Mouse (Mus musculus) testis, adult 2 months (tissue): ENCODE results near the gene Cacng2. TPM values are rescaled to one million over a fixed set of nuclear protein-coding genes. Genes with fewer than 3 reads are reported as not detected.
A peak's percentile ranks its signal among the peaks of the same experiment; 100 is the strongest.

Source experiments
- H3K27ac ChIP-seq: fragments of 200-500 bp; 2 replicates; pipeline ENCODE4 v1.5.1; 2012; ENCODE audit warnings: low read depth, low read length; ENCODE audit not compliant: control insufficient read depth, insufficient read depth
- H3K27me3 ChIP-seq: fragments of 200-500 bp; 2 replicates; pipeline ENCODE4 v1.6.1; 2012; ENCODE audit warnings: mild to moderate bottlenecking, low read length, moderate library complexity; ENCODE audit not compliant: control insufficient read depth, insufficient read depth
- H3K36me3 ChIP-seq: fragments of 200-500 bp; 2 replicates; pipeline ENCODE4 v1.6.1; 2012; ENCODE audit warnings: mild to moderate bottlenecking, low read length; ENCODE audit not compliant: control insufficient read depth, insufficient read depth
- H3K4me1 ChIP-seq: fragments of 200-500 bp; 2 replicates; pipeline ENCODE4 v1.6.1; 2012; ENCODE audit warnings: low read length; ENCODE audit not compliant: control insufficient read depth, insufficient read depth
- H3K4me3 ChIP-seq: fragments of 200-500 bp; 2 replicates; pipeline ENCODE4 v1.5.1; 2012; ENCODE audit warnings: low read depth, mild to moderate bottlenecking, low read length, moderate library complexity, mixed read lengths; ENCODE audit not compliant: control insufficient read depth
- CTCF ChIP-seq: fragments of 200-500 bp; IDR thresholded peaks from 2 replicates; pipeline ENCODE4 v1.5.1; 2012; ENCODE audit warnings: low read depth, mild to moderate bottlenecking, inconsistent platforms, low read length, moderate library complexity; ENCODE audit not compliant: control insufficient read depth, insufficient read depth, insufficient replicate concordance
- POLR2A ChIP-seq: fragments of 200-500 bp; IDR thresholded peaks from 2 replicates; pipeline ENCODE4 v1.6.1; 2012; ENCODE audit warnings: low read depth, mild to moderate bottlenecking, inconsistent platforms, low read length, moderate library complexity; ENCODE audit not compliant: control insufficient read depth
- polyA plus RNA-seq: library from polyadenylated mRNA; depleted of rRNA; stranded (reverse); fragments of >200 nt; gene quantifications from 2 replicates; pipeline ENCODE4 v1.2.3, GENCODE M21; 2012

Gene Cacng2
- polyA plus RNA-seq, 1 experiment, result 0.02 TPM

- Histone ChIP-seq H3K4me1 (peaks cover 20% of the 10 kb centered on the region), H3K36me3 (no peaks in the 10 kb centered on the region), H3K27ac (no peak overlapping the region), H3K4me3 (no peak overlapping the region), H3K27me3 (no peaks in the 10 kb centered on the region)
- TF ChIP-seq POLR2A (peak; percentile 26; the same call in 1 of the 2 replicates), CTCF (no peak)
Observed at GRCm38 (mm10) chr15:78003929-78004328, 115.9 kb downstream of the Cacng2 start.

DNA sequence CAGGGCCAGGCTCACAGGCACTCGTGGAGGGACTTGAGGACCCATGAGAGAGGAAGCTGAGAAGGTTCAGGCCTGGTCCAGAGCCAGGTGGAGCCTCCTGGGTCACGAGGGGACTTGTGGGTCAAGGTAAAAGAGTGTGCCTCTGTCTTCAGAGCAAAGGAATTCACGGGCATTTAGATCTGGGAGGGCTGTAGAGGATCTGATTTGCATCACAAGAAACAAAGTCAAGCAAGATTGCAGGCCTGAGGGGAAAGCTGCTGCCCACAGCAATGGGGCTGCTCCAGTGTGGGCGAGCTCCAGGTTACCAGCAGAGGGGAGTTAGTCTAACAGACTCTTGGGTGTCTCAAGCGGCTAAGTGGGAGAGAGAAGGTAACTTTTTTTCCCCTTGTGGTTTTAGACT is 118.4 kb downstream of the Cacng2 start:
- Histone ChIP-seq H3K36me3 (no peaks in the 10 kb centered on the region), H3K4me1 (peaks cover 15% of the 10 kb centered on the region), H3K4me3 (no peak overlapping the region), H3K27ac (no peak overlapping the region), H3K27me3 (no peaks in the 10 kb centered on the region)
- TF ChIP-seq CTCF (no peak), POLR2A (no peak)

DNA sequence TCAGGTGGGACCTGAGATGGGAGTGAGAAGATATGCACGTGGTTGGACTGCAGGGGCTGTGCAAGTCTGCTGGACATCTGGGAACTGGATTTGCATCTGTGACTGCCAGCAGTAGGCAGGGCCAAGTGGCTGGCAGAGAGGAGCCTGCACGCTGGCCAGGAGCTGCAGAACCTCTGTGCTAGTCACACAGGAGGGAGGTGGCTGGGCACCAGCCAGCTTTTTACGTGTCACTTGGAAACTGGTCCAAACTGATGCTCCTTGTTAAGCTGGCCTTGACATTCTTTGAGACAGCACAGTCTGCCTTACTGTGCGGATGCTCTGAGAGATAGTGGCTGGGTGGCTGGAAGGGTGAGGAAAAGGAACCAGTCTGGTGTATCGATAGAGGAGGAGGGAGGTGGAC is 131.3 kb downstream of the Cacng2 start:
- no peak overlapping the region for H3K4me3 ChIP-seq
- H3K27me3 ChIP-seq, result no peaks in the 10 kb centered on the region
- no peaks in the 10 kb centered on the region for H3K36me3 ChIP-seq
- no peak for TF ChIP-seq CTCF
- TF ChIP-seq POLR2A, result no peak
- H3K27ac ChIP-seq, result no peak overlapping the region
- H3K4me1 ChIP-seq, result no peaks in the 10 kb centered on the region

DNA sequence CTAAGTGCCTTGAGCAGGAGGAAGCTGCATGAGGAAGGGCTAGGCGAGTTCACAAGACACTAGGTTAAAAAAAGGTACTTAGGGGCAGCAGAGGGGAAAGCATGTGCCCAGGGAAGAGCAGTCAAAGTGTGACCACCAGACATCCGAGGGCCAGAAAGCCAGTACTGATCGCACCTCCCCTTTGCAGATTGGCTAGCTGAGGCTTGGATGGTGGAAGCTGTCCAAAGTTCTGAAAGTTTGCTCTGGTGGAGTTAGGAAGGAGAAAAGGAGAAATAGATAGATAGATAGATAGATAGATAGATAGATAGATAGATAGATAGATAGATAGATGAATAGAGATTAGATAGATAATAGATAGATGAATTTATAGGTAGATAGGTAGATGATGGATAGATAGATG is 136.4 kb downstream of the Cacng2 start:
- TF ChIP-seq CTCF (no peak), POLR2A (no peak)
- no peaks in the 10 kb centered on the region for H3K27me3 ChIP-seq

DNA sequence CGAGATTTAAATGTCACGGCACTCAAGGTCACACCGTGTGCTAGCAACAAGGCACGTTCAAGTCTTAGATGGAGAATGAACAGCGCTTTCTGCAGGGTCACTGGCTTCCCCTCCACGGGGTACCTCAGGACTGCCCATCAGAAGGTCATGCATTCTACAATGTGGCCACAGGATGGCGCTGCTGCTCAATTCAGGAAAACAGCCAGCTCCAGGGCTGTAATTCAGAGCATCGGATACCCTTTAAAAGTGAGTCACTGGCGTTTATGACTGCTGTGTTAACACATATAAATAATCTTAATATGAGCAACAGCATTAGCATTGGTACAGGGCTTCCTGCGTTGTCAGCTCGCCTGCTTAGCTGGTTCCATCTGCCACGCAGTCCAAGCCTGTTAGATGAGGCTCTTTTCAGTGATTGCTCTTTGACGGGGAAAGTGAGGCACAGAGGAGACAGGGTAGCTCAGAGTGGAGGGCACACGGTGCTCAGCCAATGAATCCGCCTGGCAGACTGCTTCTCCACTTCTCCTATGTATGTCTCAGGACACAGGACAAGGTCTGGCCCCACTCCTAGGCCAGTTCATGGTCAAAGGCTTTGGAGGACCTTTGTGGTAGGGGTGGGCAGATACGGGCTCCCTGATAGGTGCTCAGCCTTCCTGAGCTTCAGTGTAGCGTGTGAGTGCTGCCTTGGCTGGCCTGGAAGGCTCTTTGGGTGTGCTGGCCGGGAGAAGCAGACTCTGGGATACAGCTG is 137.5 kb downstream of the Cacng2 start:
- TF ChIP-seq CTCF (peak; percentile 93), POLR2A (no peak)
- no peaks in the 10 kb centered on the region for H3K36me3 ChIP-seq
- no peak overlapping the region for H3K4me3 ChIP-seq
- no peaks in the 10 kb centered on the region for H3K27me3 ChIP-seq
- H3K4me1 ChIP-seq, result no peaks in the 10 kb centered on the region
- H3K27ac ChIP-seq, result no peak overlapping the region

More for the DNA sequence above, 136.4 kb downstream of the Cacng2 start:
- Histone ChIP-seq H3K4me1 (no peaks in the 10 kb centered on the region), H3K36me3 (no peaks in the 10 kb centered on the region), H3K4me3 (no peak overlapping the region), H3K27ac (no peak overlapping the region)

- Histone ChIP-seq H3K4me1 (no peaks in the 10 kb centered on the region), H3K27ac (no peak overlapping the region), H3K27me3 (no peaks in the 10 kb centered on the region), H3K36me3 (no peaks in the 10 kb centered on the region), H3K4me3 (no peak overlapping the region)
- no peak for TF ChIP-seq POLR2A
- no peak for TF ChIP-seq CTCF
Observed at GRCm38 (mm10) chr15:77981181-77981680, 138.6 kb downstream of the Cacng2 start.

- Histone ChIP-seq H3K27me3 (no peaks in the 10 kb centered on the region), H3K4me3 (no peak overlapping the region), H3K27ac (no peak overlapping the region), H3K36me3 (no peaks in the 10 kb centered on the region), H3K4me1 (no peaks in the 10 kb centered on the region)
- TF ChIP-seq CTCF (no peak), POLR2A (no peak)
Observed at GRCm38 (mm10) chr15:77979427-77979865, 140.4 kb downstream of the Cacng2 start.
